Mouse (Mus musculus) cerebellum, postnatal 10 days (tissue): ENCODE results near the gene Fam19a3.
A peak's percentile ranks its signal among the peaks of the same experiment; 100 is the strongest.

ENCODE experiments used
- DNase-seq, 2 experiments: peaks; one replicate each; pipeline ENCODE4 v3.0.0; 2021; ENCODE audit warnings: mixed read lengths in 2 of 2

Gene Fam19a3

GRCm38 (mm10) chr3:104758869-104759268, 22.8 kb downstream of the Fam19a3 start:
- DNase-seq = peak in 1 of 2 experiments; percentile 27

GRCm38 (mm10) chr3:104758406-104758805, 23.2 kb downstream of the Fam19a3 start:
- peak; percentile 90 to 94 for DNase-seq

- peak; percentile 28 to 41 for DNase-seq
Observed at GRCm38 (mm10) chr3:104752845-104753244, 28.8 kb downstream of the Fam19a3 start.

- no peak for DNase-seq
Observed at GRCm38 (mm10) chr3:104743864-104744263, 37.8 kb downstream of the Fam19a3 start.

GRCm38 (mm10) chr3:104743161-104743560, 38.5 kb downstream of the Fam19a3 start:
- DNase-seq = no peak

GRCm38 (mm10) chr3:104741954-104742353, 39.7 kb downstream of the Fam19a3 start:
- DNase-seq = no peak

- DNase-seq = no peak
Observed at GRCm38 (mm10) chr3:104734654-104735053, 47.0 kb downstream of the Fam19a3 start.

- DNase-seq = no peak
Observed at GRCm38 (mm10) chr3:104732907-104733306, 48.7 kb downstream of the Fam19a3 start.

GRCm38 (mm10) chr3:104729270-104729839, 52.3 kb downstream of the Fam19a3 start:
- no peak for DNase-seq
